Mouse (Mus musculus) stomach, postnatal 0 days (tissue): ENCODE measurements at regions not wholly inside any gene's neighbourhood (a gene's known extent, or its start where the extent isn't known, plus 50 kb on each side); places are given as distances from the start of the nearest gene placed in this dataset.

Source experiments
- CTCF ChIP-seq: IDR thresholded peaks from 2 replicates; pipeline ENCODE4 v1.5.1; 2016; ENCODE audit warnings: antibody characterized with exemption, low read depth, mild to moderate bottlenecking, moderate library complexity
- EP300 ChIP-seq: optimal IDR thresholded peaks from 2 replicates; pipeline ENCODE3; 2016; ENCODE audit warnings: antibody characterized with exemption

- TF ChIP-seq CTCF: no peak
- TF ChIP-seq EP300: no peak
These were observed 119.7 kb upstream of the Kctd3 start for GRCm38 (mm10) chr1:189127367-189127766.
